Mouse (Mus musculus): ENCODE data around the gene Ccnd3.

DNA sequence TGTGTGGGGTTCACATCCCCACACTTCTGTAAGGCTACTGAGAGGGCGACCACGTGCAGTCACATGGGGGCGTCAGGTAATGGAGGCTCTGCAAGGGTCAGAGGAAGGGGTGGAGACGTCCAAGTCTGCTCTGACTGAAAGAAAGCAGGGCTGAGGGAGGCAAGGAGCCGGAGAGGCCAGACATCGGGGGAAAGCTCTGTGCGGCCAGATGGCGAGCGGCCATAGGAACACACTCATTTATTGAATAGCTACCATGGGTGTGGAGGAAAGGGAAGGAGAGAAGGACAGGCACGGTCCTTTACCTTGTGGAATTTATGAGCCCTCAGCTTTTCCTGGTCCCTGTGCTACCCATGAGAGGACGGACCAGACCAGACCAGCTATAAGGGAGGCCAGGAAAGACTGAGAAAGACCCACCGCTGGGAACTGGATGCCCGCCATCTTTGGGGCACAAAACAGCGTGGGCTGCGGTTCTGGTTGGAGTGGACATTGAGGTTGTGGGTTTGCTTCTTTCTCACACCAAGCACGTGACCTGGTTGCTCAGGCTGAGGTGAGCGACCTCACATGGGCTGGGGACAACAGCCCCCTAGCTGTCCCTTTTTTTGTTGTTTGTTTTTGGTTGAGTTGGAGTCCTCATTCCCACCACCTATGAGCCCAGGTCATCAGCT, 22.1 kb downstream of the Ccnd3 start:
- TF ChIP-seq EP300 (IDR thresholded peaks at IDR 0.05; ENCODE audit: low read depth) (no peak), CTCF (IDR thresholded peaks at IDR 0.05; ENCODE audit: low read depth) (no peak)
